Mouse (Mus musculus): ENCODE measurements around the gene Gm28043.

DNA sequence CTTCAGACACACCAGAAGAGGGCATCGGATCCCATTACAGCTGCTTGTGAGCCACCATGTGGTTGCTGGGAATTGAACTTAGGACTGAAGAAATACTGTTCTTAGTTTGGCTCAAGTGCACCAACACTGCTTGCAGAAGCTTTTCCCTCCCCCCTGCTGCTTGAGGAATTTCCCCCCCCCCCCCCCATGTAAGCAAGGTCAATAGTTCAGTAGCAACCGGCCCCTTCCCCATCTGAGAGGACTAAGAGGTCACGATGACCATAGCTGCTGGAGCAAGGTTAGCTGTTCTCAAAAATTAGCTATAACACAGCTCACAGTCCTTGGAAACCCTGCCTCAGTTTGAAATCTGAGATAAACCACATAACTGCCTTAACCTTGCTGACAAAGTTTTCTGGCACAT lies 27.5 kb downstream of the Gm28043 start:
- no peak for TF ChIP-seq CTCF (IDR thresholded peaks at IDR 0.05; ENCODE audit: low read depth)
- no peak for TF ChIP-seq EP300 (optimal IDR thresholded peaks at IDR 0.05)

Measured in stomach, postnatal 0 days (tissue).